Mouse (Mus musculus) thymus, postnatal 25 days (tissue): ENCODE measurements at regions not wholly inside any gene's neighbourhood (a gene's known extent, or its start where the extent isn't known, plus 50 kb on each side); places are given as distances from the start of the nearest gene placed in this dataset.

Source experiments
- DNase-seq: peaks from one replicate; pipeline ENCODE4 v3.0.0; 2022

GRCm38 (mm10) chr3:101161941-101162531, 52.0 kb upstream of the Ptgfrn start:
- DNase-seq: no peak

DNA sequence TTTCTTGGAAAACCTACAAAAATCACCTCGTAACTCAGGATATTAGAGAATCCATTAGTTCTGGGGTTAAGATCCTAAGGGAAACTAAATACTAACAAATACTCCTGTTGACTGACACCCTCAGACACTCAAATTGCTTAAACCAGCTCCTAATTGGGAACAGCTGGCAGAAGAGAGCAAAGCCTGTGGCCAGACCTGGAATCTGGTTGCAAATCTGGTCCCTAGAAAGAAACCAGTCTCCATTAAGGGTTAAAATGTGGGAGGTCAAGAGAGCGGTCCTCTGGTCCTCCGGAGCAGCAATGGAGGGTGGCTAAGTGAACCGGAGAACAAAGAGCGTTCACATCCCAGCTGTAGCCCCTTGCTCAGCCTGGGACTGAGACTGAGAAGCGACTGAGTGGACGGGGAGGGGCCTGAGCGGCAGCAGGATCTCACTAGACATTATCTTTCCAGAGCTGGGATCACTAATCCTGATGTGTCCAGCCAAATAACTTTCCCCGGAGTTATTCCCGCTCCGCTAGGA, 51.4 kb upstream of the Ptgfrn start:
- DNase-seq: no peak
